Mouse (Mus musculus) myocyte (in vitro differentiated cells): ENCODE data around the gene Zfp54.

Source experiments
- CEBPB ChIP-seq: IDR thresholded peaks from 2 replicates; pipeline ENCODE4 v1.6.1; 2011; ENCODE audit warnings: mild to moderate bottlenecking, moderate library complexity; ENCODE audit not compliant: poor library complexity, insufficient read depth, severe bottlenecking
- E2F4 ChIP-seq: IDR thresholded peaks from one replicate; pipeline ENCODE4 v1.6.1; 2011; ENCODE audit warnings: mild to moderate bottlenecking, control low read depth, moderate library complexity; ENCODE audit not compliant: insufficient read depth
- MAX ChIP-seq: IDR thresholded peaks from one replicate; pipeline ENCODE4 v1.6.1; 2011; ENCODE audit warnings: low read depth, mild to moderate bottlenecking, control low read depth
- MYOD1 ChIP-seq, 3 experiments: IDR thresholded peaks; one replicate each; pipeline ENCODE4 v1.6.1; 2011; ENCODE audit warnings: control low read depth in 2 of 3, low read depth in 2 of 3, mild to moderate bottlenecking in 2 of 3, moderate library complexity in 1 of 3; ENCODE audit not compliant: insufficient read length in 2 of 3, control insufficient read depth in 1 of 3
- MYOG ChIP-seq, 3 experiments: IDR thresholded peaks; one replicate each; pipeline ENCODE4 v1.6.1; 2011; ENCODE audit warnings: control low read depth in 2 of 3, low read depth in 2 of 3, mild to moderate bottlenecking in 2 of 3; ENCODE audit not compliant: insufficient read length in 2 of 3, control insufficient read depth in 1 of 3, insufficient read depth in 1 of 3
- POLR2A ChIP-seq: IDR thresholded peaks from one replicate; pipeline ENCODE4 v1.6.1; 2011; ENCODE audit warnings: low read depth, mild to moderate bottlenecking, control low read depth, moderate library complexity; ENCODE audit not compliant: insufficient read length
- POLR2AphosphoS2 ChIP-seq: IDR thresholded peaks from one replicate; pipeline ENCODE4 v1.6.1; 2011; ENCODE audit warnings: low read depth, control low read depth; ENCODE audit not compliant: insufficient read length
- REST ChIP-seq: IDR thresholded peaks from one replicate; pipeline ENCODE4 v1.6.1; 2011; ENCODE audit warnings: mild to moderate bottlenecking, control low read depth, moderate library complexity; ENCODE audit not compliant: insufficient read depth, insufficient read length
- SRF ChIP-seq: IDR thresholded peaks from one replicate; pipeline ENCODE4 v1.6.1; 2011; ENCODE audit warnings: low read depth; ENCODE audit not compliant: control insufficient read depth, insufficient read length
- TCF12 ChIP-seq: IDR thresholded peaks from one replicate; pipeline ENCODE4 v1.6.1; 2011; ENCODE audit warnings: mild to moderate bottlenecking, control low read depth; ENCODE audit not compliant: poor library complexity, insufficient read depth, severe bottlenecking
- TCF3 ChIP-seq: IDR thresholded peaks from one replicate; pipeline ENCODE4 v1.6.1; 2011; ENCODE audit warnings: low read depth, control low read depth; ENCODE audit not compliant: insufficient read length
- USF1 ChIP-seq: IDR thresholded peaks from one replicate; pipeline ENCODE4 v1.6.1; 2011; ENCODE audit warnings: low read depth, mild to moderate bottlenecking, control low read depth, moderate library complexity

DNA sequence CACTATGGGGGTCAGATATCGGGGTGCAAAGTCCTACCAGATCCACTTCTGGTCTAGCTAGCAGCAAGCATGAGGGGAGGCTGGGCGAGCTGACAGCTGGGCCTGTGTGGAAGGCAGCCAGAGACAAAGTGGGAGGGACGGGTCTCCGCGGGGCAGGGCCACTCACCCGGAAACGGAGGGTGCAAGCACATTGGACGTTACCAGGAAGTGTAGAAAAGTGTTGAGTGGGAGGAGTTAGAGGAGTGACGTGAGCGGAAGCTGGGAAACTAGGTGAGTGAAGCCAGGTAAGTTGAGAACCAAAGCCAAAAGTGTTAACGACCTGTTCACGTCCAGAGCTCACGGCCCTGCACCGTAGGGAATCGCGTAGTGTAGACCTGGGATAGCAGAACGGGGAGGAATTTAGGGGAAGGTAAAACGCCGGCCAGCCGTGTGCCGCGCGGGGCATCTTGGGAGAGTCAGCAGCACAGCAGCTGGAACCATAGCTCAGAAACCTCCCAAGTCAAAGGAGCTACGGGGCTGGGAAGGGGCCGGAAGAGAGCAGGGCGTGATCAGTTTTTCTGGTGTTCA is 27.2 kb downstream of the Zfp54 start, which contains the start of gene Zfp51:
- TF ChIP-seq POLR2AphosphoS2 (peak; percentile 44), CEBPB (no peak), POLR2A (peak; percentile 74), USF1 (no peak), TCF12 (no peak), E2F4 (no peak), MYOD1 (IDR thresholded peaks at IDR 0.05; ENCODE audit: control insufficient read depth in 1 of 3, insufficient read length in 2 of 3, low read depth in 2 of 3) (peak; percentile 30 to 90 (median 81)), MAX (no peak), REST (no peak), TCF3 (no peak), MYOG (IDR thresholded peaks at IDR 0.05; ENCODE audit: control insufficient read depth in 1 of 3, insufficient read depth in 1 of 3, insufficient read length in 2 of 3, low read depth in 2 of 3) (peak; percentile 62 to 91 (median 90)), SRF (no peak)
